Mouse (Mus musculus): ENCODE data around the gene Traf3. TPM values are rescaled to one million over a fixed set of nuclear protein-coding genes. Genes with fewer than 3 reads are reported as not detected.

The Traf3 gene
- polyA plus RNA-seq, 1 experiment, result 9.9 TPM

DNA sequence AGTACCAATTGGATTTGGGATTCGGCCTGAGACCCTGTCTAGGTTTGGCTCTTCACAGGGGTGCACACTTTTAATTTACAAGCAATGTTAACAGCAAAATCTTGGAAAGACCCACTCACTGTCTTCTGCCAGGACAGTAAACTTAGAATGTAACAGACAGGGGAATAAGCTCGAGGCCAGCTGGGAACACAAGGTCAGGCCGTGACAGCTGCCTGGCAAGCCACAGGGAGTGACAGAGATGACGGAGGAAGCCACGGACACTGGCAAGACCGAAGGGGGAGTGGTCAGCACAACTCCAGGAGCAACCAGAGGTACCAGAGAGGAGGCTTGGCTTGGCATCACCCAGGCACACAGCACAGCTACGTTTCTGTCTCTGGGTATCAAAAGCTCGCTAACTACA is 140.7 kb downstream of the Traf3 start:
- no peaks in the 10 kb centered on the region for H3K79me3 ChIP-seq (ENCODE audit: low read depth)
- no peak overlapping the region for H3ac ChIP-seq (ENCODE audit: control insufficient read depth, insufficient read length, low read depth)
- TF ChIP-seq CTCF (IDR thresholded peaks at IDR 0.05; ENCODE audit: control insufficient read depth, insufficient read depth, insufficient read length) (no peak), USF1 (IDR thresholded peaks at IDR 0.05; ENCODE audit: low read depth) (no peak), MYOG (IDR thresholded peaks at IDR 0.05; ENCODE audit: control insufficient read depth, extremely low read depth, insufficient read length) (no peak), MAX (IDR thresholded peaks at IDR 0.05) (no peak), MYOD1 (IDR thresholded peaks at IDR 0.05; ENCODE audit: control insufficient read depth, insufficient read length, low read depth) (no peak), FOSL1 (IDR thresholded peaks at IDR 0.05; ENCODE audit: insufficient read depth, low read length, poor library complexity, severe bottlenecking) (no peak), CEBPB (IDR thresholded peaks at IDR 0.05; ENCODE audit: low read depth) (no peak)
- no peak overlapping the region for H3K4me3 ChIP-seq (ENCODE audit: insufficient read depth, poor library complexity, severe bottlenecking)
- H3K36me3 ChIP-seq (ENCODE audit: control insufficient read depth, insufficient read depth), result peaks cover 70% of the 10 kb centered on the region
- H3K79me2 ChIP-seq (ENCODE audit: control insufficient read depth, insufficient read depth), result no peaks in the 10 kb centered on the region
- H3K27me3 ChIP-seq (ENCODE audit: control insufficient read depth, insufficient read depth, insufficient read length), result no peaks in the 10 kb centered on the region

DNA sequence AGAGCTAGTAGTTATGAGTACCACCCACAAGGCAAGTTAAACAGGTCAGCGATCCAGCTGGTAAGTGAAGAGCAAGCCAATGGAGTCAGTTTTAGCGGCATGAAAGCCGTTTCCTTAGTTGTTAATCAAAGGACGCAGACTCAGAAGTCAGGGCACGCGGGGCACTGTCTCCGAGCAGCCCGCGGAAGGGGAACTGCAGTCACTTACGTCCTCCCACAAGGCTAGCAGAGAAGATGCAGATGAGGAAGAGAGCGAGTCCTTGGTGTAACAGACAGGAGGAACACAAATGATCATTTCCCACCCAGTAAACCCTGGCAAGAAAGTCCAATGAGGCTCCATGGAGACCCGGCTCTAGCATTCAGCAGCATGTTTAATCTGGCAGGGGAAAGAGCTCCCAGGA is 143.1 kb downstream of the Traf3 start:
- Histone ChIP-seq H3K79me2 (ENCODE audit: control insufficient read depth, insufficient read depth) (no peaks in the 10 kb centered on the region), H3K79me3 (ENCODE audit: low read depth) (no peaks in the 10 kb centered on the region), H3ac (ENCODE audit: control insufficient read depth, insufficient read length, low read depth) (no peak overlapping the region), H3K27me3 (ENCODE audit: control insufficient read depth, insufficient read depth, insufficient read length) (no peaks in the 10 kb centered on the region), H3K36me3 (ENCODE audit: control insufficient read depth, insufficient read depth) (peaks cover 65% of the 10 kb centered on the region), H3K4me3 (ENCODE audit: insufficient read depth, poor library complexity, severe bottlenecking) (no peak overlapping the region)
- TF ChIP-seq MYOD1 (IDR thresholded peaks at IDR 0.05; ENCODE audit: control insufficient read depth, insufficient read length, low read depth), result no peak
- no peak for TF ChIP-seq USF1 (IDR thresholded peaks at IDR 0.05; ENCODE audit: low read depth)
- no peak for TF ChIP-seq MYOG (IDR thresholded peaks at IDR 0.05; ENCODE audit: control insufficient read depth, extremely low read depth, insufficient read length)
- TF ChIP-seq MAX (IDR thresholded peaks at IDR 0.05), result no peak
- no peak for TF ChIP-seq CEBPB (IDR thresholded peaks at IDR 0.05; ENCODE audit: low read depth)
- no peak for TF ChIP-seq FOSL1 (IDR thresholded peaks at IDR 0.05; ENCODE audit: insufficient read depth, low read length, poor library complexity, severe bottlenecking)
- TF ChIP-seq CTCF (IDR thresholded peaks at IDR 0.05; ENCODE audit: control insufficient read depth, insufficient read depth, insufficient read length), result no peak

DNA sequence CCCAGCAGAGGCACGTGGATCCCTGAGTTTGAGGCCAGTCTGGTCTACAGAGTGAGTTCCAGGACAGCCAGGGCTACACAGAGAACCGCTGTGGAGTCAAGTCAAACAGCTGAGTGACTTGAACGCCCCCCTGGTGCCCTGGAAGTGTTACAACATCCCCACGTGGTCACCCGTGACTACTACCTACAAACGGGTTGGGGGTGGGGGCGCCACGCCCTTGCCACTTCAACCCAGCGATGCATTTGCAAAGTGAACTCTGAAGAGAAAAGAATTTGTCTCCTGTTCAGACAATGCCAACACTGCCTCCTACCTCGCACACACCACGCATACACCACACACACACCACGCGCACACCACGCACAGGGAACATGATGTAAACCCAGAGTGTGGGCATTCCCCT is 143.8 kb downstream of the Traf3 start:
- no peak overlapping the region for H3ac ChIP-seq (ENCODE audit: control insufficient read depth, insufficient read length, low read depth)
- TF ChIP-seq USF1 (IDR thresholded peaks at IDR 0.05; ENCODE audit: low read depth), result no peak
- no peak for TF ChIP-seq CEBPB (IDR thresholded peaks at IDR 0.05; ENCODE audit: low read depth)
- no peak for TF ChIP-seq CTCF (IDR thresholded peaks at IDR 0.05; ENCODE audit: control insufficient read depth, insufficient read depth, insufficient read length)
- no peak for TF ChIP-seq FOSL1 (IDR thresholded peaks at IDR 0.05; ENCODE audit: insufficient read depth, low read length, poor library complexity, severe bottlenecking)
- TF ChIP-seq MYOG (IDR thresholded peaks at IDR 0.05; ENCODE audit: control insufficient read depth, extremely low read depth, insufficient read length), result no peak
- TF ChIP-seq MAX (IDR thresholded peaks at IDR 0.05), result no peak
- no peak for TF ChIP-seq MYOD1 (IDR thresholded peaks at IDR 0.05; ENCODE audit: control insufficient read depth, insufficient read length, low read depth)
- no peak overlapping the region for H3K4me3 ChIP-seq (ENCODE audit: insufficient read depth, poor library complexity, severe bottlenecking)
- no peaks in the 10 kb centered on the region for H3K27me3 ChIP-seq (ENCODE audit: control insufficient read depth, insufficient read depth, insufficient read length)
- peaks cover 66% of the 10 kb centered on the region for H3K36me3 ChIP-seq (ENCODE audit: control insufficient read depth, insufficient read depth)
- H3K79me3 ChIP-seq (ENCODE audit: low read depth), result no peaks in the 10 kb centered on the region
- H3K79me2 ChIP-seq (ENCODE audit: control insufficient read depth, insufficient read depth), result no peaks in the 10 kb centered on the region

DNA sequence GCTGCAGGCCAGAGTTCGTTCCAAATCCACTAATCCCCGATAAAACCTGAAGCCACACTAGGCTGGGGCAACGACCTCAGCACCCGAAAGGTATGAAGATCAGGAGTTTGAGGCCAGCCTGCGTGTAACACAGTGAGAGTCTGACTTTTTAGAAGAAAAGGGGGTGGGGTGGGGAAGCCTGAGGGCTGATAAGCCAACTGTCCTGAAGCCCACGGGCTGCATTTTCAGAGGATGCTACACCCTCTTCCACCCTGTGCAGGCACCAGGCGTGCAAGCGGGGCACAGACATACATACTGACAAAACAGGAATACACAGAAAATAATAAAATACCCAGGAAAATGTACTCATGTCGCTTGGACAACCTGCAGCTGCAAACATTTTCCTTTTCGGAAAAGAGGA is 145.6 kb downstream of the Traf3 start:
- H3K27me3 ChIP-seq (ENCODE audit: control insufficient read depth, insufficient read depth, insufficient read length), result no peaks in the 10 kb centered on the region
- no peak overlapping the region for H3K4me3 ChIP-seq (ENCODE audit: insufficient read depth, poor library complexity, severe bottlenecking)
- H3K79me2 ChIP-seq (ENCODE audit: control insufficient read depth, insufficient read depth), result no peaks in the 10 kb centered on the region
- H3ac ChIP-seq (ENCODE audit: control insufficient read depth, insufficient read length, low read depth), result no peak overlapping the region
- H3K36me3 ChIP-seq (ENCODE audit: control insufficient read depth, insufficient read depth), result peaks cover 74% of the 10 kb centered on the region
- H3K79me3 ChIP-seq (ENCODE audit: low read depth), result no peaks in the 10 kb centered on the region
- TF ChIP-seq CTCF (IDR thresholded peaks at IDR 0.05; ENCODE audit: control insufficient read depth, insufficient read depth, insufficient read length) (no peak), MYOG (IDR thresholded peaks at IDR 0.05; ENCODE audit: control insufficient read depth, extremely low read depth, insufficient read length) (no peak), MAX (IDR thresholded peaks at IDR 0.05) (no peak), CEBPB (IDR thresholded peaks at IDR 0.05; ENCODE audit: low read depth) (no peak), FOSL1 (IDR thresholded peaks at IDR 0.05; ENCODE audit: insufficient read depth, low read length, poor library complexity, severe bottlenecking) (no peak), USF1 (IDR thresholded peaks at IDR 0.05; ENCODE audit: low read depth) (no peak), MYOD1 (IDR thresholded peaks at IDR 0.05; ENCODE audit: control insufficient read depth, insufficient read length, low read depth) (no peak)

DNA sequence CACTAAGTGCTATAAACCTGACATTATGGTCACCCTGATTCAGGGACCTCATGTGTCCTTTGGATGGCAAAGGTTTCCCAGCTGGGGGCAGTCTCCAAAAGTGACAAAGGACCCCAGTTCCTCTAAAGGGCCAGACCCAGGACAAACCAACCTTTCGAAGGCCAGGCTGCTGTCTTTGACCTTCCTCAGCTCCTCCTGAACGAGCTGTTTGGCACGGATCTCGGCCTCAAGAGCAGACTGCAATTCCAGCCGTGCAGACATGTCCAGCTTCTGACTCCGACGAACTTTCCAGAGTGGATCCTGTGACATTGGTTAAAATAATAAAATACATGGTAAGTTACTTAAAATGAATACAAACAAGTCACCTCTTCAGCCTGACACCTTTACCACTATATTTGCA is 148.1 kb downstream of the Traf3 start:
- Histone ChIP-seq H3ac (ENCODE audit: control insufficient read depth, insufficient read length, low read depth) (no peak overlapping the region), H3K36me3 (ENCODE audit: control insufficient read depth, insufficient read depth) (peaks cover 86% of the 10 kb centered on the region), H3K79me2 (ENCODE audit: control insufficient read depth, insufficient read depth) (no peaks in the 10 kb centered on the region), H3K27me3 (ENCODE audit: control insufficient read depth, insufficient read depth, insufficient read length) (no peaks in the 10 kb centered on the region), H3K79me3 (ENCODE audit: low read depth) (no peaks in the 10 kb centered on the region), H3K4me3 (ENCODE audit: insufficient read depth, poor library complexity, severe bottlenecking) (no peak overlapping the region)
- TF ChIP-seq USF1 (IDR thresholded peaks at IDR 0.05; ENCODE audit: low read depth) (no peak), MYOG (IDR thresholded peaks at IDR 0.05; ENCODE audit: control insufficient read depth, extremely low read depth, insufficient read length) (no peak), FOSL1 (IDR thresholded peaks at IDR 0.05; ENCODE audit: insufficient read depth, low read length, poor library complexity, severe bottlenecking) (no peak), MAX (IDR thresholded peaks at IDR 0.05) (no peak)

Other genes with a start within 250 kb of the Traf3 start
- 11.7 TPM for gene Ankrd9, start 187.3 kb upstream of the Traf3 start, polyA plus RNA-seq (2012; fragmentation: generic; extraction: Trizol)
- 7.7 TPM for gene Rcor1, start 127.0 kb upstream of the Traf3 start, polyA plus RNA-seq (2012; fragmentation: generic; extraction: Trizol)
- gene 4930595D18Rik, start 18.1 kb downstream of the Traf3 start, polyA plus RNA-seq (2012; fragmentation: generic; extraction: Trizol), result not detected
- gene Amn, start 104.7 kb downstream of the Traf3 start, polyA plus RNA-seq (2012; fragmentation: generic; extraction: Trizol), result 0.09 TPM
- 48.1 TPM for gene Cdc42bpb, start 211.3 kb downstream of the Traf3 start, polyA plus RNA-seq (2012; fragmentation: generic; extraction: Trizol)
- gene Lbhd2, start 240.4 kb downstream of the Traf3 start, polyA plus RNA-seq (2012; fragmentation: generic; extraction: Trizol), result not detected